ENCODE assay signal across 8 mouse cellular contexts in the genomic region with DNA sequence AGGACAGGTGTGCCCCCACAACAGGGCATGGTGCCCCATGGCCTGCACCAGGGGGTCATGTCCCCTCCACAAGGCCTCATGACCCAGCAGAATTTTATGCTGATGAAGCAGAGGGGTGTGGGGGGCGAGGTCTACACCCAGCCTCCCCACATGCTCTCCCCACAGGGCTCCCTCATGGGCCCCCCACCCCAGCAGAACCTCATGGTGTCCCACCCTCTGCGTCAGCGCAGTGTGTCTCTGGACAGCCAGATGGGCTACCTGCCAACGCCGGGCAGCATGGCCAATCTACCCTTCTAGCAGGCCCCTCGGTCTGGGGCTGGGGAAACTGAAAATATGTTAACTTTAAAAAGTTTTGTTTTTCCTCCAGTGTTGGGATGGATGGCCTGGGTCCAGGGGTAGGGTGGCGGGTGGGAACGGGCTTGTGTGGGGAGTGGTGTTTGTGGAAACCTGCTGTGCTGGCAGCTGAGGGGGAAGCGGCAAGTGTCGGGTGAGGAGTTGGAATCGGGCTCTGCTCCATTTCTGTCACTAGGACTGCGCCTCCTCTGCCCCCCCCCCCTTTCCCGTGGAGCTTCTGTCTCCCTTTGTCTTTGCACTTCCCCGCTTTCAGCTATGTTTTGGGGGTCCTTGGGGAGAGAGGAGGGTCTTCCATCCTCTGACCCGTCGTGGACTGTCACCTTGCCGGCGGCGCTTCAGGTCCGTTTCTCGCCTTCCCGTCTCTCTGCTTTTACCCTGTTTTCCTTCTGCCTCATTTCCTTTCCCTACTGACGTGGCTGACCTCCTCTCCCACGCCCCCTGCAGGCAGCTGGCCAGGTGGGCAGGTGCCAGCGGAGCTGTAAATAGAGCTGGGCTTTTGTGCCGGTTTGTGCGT. TPM values are rescaled to one million over a fixed set of nuclear protein-coding genes. Genes with fewer than 3 reads are reported as not detected.
A peak's percentile ranks its signal among the peaks of the same experiment; 100 is the strongest.
DNase-seq lines count a peak whose midpoint lies in the region; ATAC-seq and TF ChIP-seq lines count a peak whose summit lies in the region.

No protein-coding gene starts in this region.

- 1% methylated on average over 27 of the region's 27 CpGs for WGBS in cerebellum, adult 2 months
- WGBS in forebrain, embryonic 16.5 days = 6% methylated on average over 27 of the region's 27 CpGs
- 7% methylated on average over 27 of the region's 27 CpGs for WGBS in lung, embryonic 16.5 days
- WGBS in thymus, adult 2 months = 18% methylated on average over 27 of the region's 27 CpGs

- H3K27ac ChIP-seq in MEL (ENCODE audit: control insufficient read depth, low read depth, low read length) = no peak overlapping the region
- peak overlapping the region; percentile 55; the same call in 1 of the 2 replicates for H3K27ac ChIP-seq in cerebellum, adult 2 months (ENCODE audit: insufficient read depth, low read length)
- 0 out of 2 replicates have a peak overlapping the region, but pooled peaks have one; percentile 33 for H3K27ac ChIP-seq in forebrain, embryonic 16.5 days (ENCODE audit: low read length)
- H3K27ac ChIP-seq in layer of hippocampus, adult 2 months = peak overlapping the region; percentile 69
- H3K27ac ChIP-seq in lung, embryonic 16.5 days (ENCODE audit: low read length) = peak overlapping the region; percentile 62
- H3K27ac ChIP-seq in thymus, adult 2 months (ENCODE audit: control insufficient read depth, insufficient read depth, low read length) = peak overlapping the region; percentile 94

- no peak for TF ChIP-seq RAD21 in MEL (IDR thresholded peaks at IDR 0.05; ENCODE audit: low read depth, low read length)

- no peak for TF ChIP-seq EP300 in MEL (IDR thresholded peaks at IDR 0.05; ENCODE audit: low read depth in 1 of 2, low read length in 2 of 2)

- TF ChIP-seq CTCF in MEL (IDR thresholded peaks at IDR 0.05 in 2 of 3, conservative IDR thresholded peaks at IDR 0.05 in 1 of 3; ENCODE audit: control insufficient read depth in 1 of 3, insufficient read depth in 1 of 3, low read depth in 2 of 3, low read length in 3 of 3, poor library complexity in 1 of 3, severe bottlenecking in 1 of 3) = peak in 2 of 3 experiments; percentile 41 to 65; a peak in 5 of 6 replicates
- TF ChIP-seq CTCF in cerebellum, adult 2 months (IDR thresholded peaks at IDR 0.05; ENCODE audit: borderline replicate concordance, insufficient read depth, low read depth, low read length) = no peak; the same call in 1 of the 2 replicates
- TF ChIP-seq CTCF in layer of hippocampus, adult 2 months (conservative IDR thresholded peaks at IDR 0.05) = peak; percentile 70
- peak; percentile 89 for TF ChIP-seq CTCF in thymus, adult 2 months (IDR thresholded peaks at IDR 0.05; ENCODE audit: borderline replicate concordance, control insufficient read depth, extremely low read depth, insufficient read depth, low read length, poor library complexity)

- no peaks in the 10 kb centered on the region for H3K79me2 ChIP-seq in MEL (ENCODE audit: control insufficient read depth, insufficient read depth, low read length, poor library complexity)

- no peak overlapping the region for H3K9ac ChIP-seq in MEL (ENCODE audit: control insufficient read depth, low read depth, low read length, poor library complexity, severe bottlenecking)
- 0 out of 2 replicates have a peak overlapping the region, but pooled peaks have one; percentile 19 for H3K9ac ChIP-seq in forebrain, embryonic 16.5 days (replicated peaks; ENCODE audit: low read depth, low read length)
- peak overlapping the region; percentile 11 for H3K9ac ChIP-seq in lung, embryonic 16.5 days (ENCODE audit: low read length)

- H3K4me2 ChIP-seq in forebrain, embryonic 16.5 days (ENCODE audit: low read length) = peak overlapping the region; percentile 42
- peak overlapping the region; percentile 44 for H3K4me2 ChIP-seq in lung, embryonic 16.5 days (ENCODE audit: low read depth, low read length)

- intact Hi-C loops in heart, postnatal 36 days (cut with DNase I) = loop anchor here (2.0 kb wide), 1 partner anchor 95 kb away; a partner anchor contains a TSS

- peak; percentile 31 for DNase-seq in MEL (ENCODE audit: low read depth, low spot score)
- peak; percentile 91 to 92 for DNase-seq in cerebellum, adult 2 months
- peak; percentile 91 to 96 for DNase-seq in heart, postnatal 36 days
- peak; percentile 68 to 79 for DNase-seq in layer of hippocampus, adult 2 months (ENCODE audit: low spot score in 2 of 2)
- DNase-seq in thymus, adult 2 months = peak; percentile 92

- no peaks in the 10 kb centered on the region for H3K27me3 ChIP-seq in MEL (ENCODE audit: control insufficient read depth in 1 of 2, insufficient read depth in 2 of 2, low read length in 2 of 2)
- no peaks in the 10 kb centered on the region for H3K27me3 ChIP-seq in cerebellum, adult 2 months (ENCODE audit: control insufficient read depth, insufficient read depth, low read length)
- no peaks in the 10 kb centered on the region for H3K27me3 ChIP-seq in forebrain, embryonic 16.5 days (replicated peaks; ENCODE audit: control insufficient read depth, insufficient read depth, low read length)
- no peaks in the 10 kb centered on the region for H3K27me3 ChIP-seq in lung, embryonic 16.5 days (ENCODE audit: control insufficient read depth, insufficient read depth, low read depth, low read length)
- no peaks in the 10 kb centered on the region for H3K27me3 ChIP-seq in thymus, adult 2 months (ENCODE audit: control insufficient read depth, insufficient read depth, low read length)

- H3K4me1 ChIP-seq in MEL (ENCODE audit: control insufficient read depth in 1 of 2, insufficient read depth in 2 of 2, low read length in 2 of 2) = peaks cover 0 to 14% of the 10 kb centered on the region in 2 experiments; a peak in 2 of 4 replicates
- peaks cover 39% of the 10 kb centered on the region for H3K4me1 ChIP-seq in cerebellum, adult 2 months (ENCODE audit: control insufficient read depth, insufficient read depth, low read length)
- H3K4me1 ChIP-seq in forebrain, embryonic 16.5 days (replicated peaks; ENCODE audit: control insufficient read depth, insufficient read depth, low read length) = peaks cover 37% of the 10 kb centered on the region
- H3K4me1 ChIP-seq in lung, embryonic 16.5 days (replicated peaks; ENCODE audit: control insufficient read depth, insufficient read depth, low read length) = peaks cover 35% of the 10 kb centered on the region
- peaks cover 48% of the 10 kb centered on the region for H3K4me1 ChIP-seq in thymus, adult 2 months (replicated peaks; ENCODE audit: control insufficient read depth, insufficient read depth, low read length)

- no peaks in the 10 kb centered on the region for H3K9me3 ChIP-seq in MEL (replicated peaks; ENCODE audit: insufficient read depth, low read length)
- H3K9me3 ChIP-seq in forebrain, embryonic 16.5 days (ENCODE audit: control insufficient read depth, low read length) = no peaks in the 10 kb centered on the region
- H3K9me3 ChIP-seq in lung, embryonic 16.5 days (ENCODE audit: control insufficient read depth, low read length) = no peaks in the 10 kb centered on the region

- peaks cover 0 to 6% of the 10 kb centered on the region in 2 experiments; a peak in 2 of 4 replicates for H3K36me3 ChIP-seq in MEL (ENCODE audit: control insufficient read depth in 1 of 2, insufficient read depth in 2 of 2, low read length in 2 of 2)
- peaks cover 19% of the 10 kb centered on the region for H3K36me3 ChIP-seq in forebrain, embryonic 16.5 days (ENCODE audit: control insufficient read depth, insufficient read depth)
- peaks cover 30% of the 10 kb centered on the region for H3K36me3 ChIP-seq in lung, embryonic 16.5 days (ENCODE audit: control insufficient read depth, insufficient read depth, low read length)
- no peaks in the 10 kb centered on the region; the same call in 1 of the 2 replicates for H3K36me3 ChIP-seq in thymus, adult 2 months (ENCODE audit: control insufficient read depth, insufficient read depth, low read length)

- TF ChIP-seq POLR2A in MEL (IDR thresholded peaks at IDR 0.05; ENCODE audit: control insufficient read depth in 1 of 2, insufficient read depth in 1 of 2, low read depth in 1 of 2, low read length in 2 of 2, poor library complexity in 1 of 2) = no peak
- TF ChIP-seq POLR2A in cerebellum, adult 2 months (IDR thresholded peaks at IDR 0.05; ENCODE audit: borderline replicate concordance, insufficient read depth, low read length) = no peak
- no peak for TF ChIP-seq POLR2A in thymus, adult 2 months (IDR thresholded peaks at IDR 0.05; ENCODE audit: control insufficient read depth, extremely low read depth, insufficient read depth, low read length, poor library complexity)

- H3K4me3 ChIP-seq in MEL (ENCODE audit: control insufficient read depth in 1 of 2, insufficient read depth in 1 of 2, low read depth in 2 of 2, low read length in 2 of 2) = no peak overlapping the region
- H3K4me3 ChIP-seq in cerebellum, adult 2 months (replicated peaks; ENCODE audit: insufficient read depth, low read depth, low read length) = peak overlapping the region; percentile 50
- peak overlapping the region; percentile 26 for H3K4me3 ChIP-seq in forebrain, embryonic 16.5 days (replicated peaks; ENCODE audit: low read length)
- H3K4me3 ChIP-seq in layer of hippocampus, adult 2 months = peak overlapping the region; percentile 36
- H3K4me3 ChIP-seq in lung, embryonic 16.5 days (ENCODE audit: low read length) = peak overlapping the region; percentile 22
- peak overlapping the region; percentile 57 for H3K4me3 ChIP-seq in thymus, adult 2 months (ENCODE audit: control insufficient read depth, insufficient read depth, low read length)

- ATAC-seq in forebrain, embryonic 16.5 days = peak; percentile 36
- ATAC-seq in lung, embryonic 16.5 days (ENCODE audit: low read depth) = peak; percentile 52
- peak; percentile 52 for ATAC-seq in neutrophil, adult 5-6 weeks (ENCODE audit: extremely low read depth, insufficient number of reproducible peaks, low FRiP score, poor library complexity, severe bottlenecking)

RNA-seq across cellular contexts. Expression of a gene that starts 27.1 kb away (rescaled TPM):
- total RNA-seq in MEL (2012; rRNA removed) = 0.58 and 0.78 TPM in 2 replicates
- polyA plus RNA-seq in MEL (2012; ENCODE audit: insufficient read depth in 1 of 2, insufficient read length in 2 of 2, low read depth in 1 of 2, low replicate concordance in 2 of 2, missing spikeins in 1 of 2) = 1 to 10 TPM in 1 of 2 experiments, not detected in 1; 5.1 TPM
- polyA plus RNA-seq in cerebellum, adult 2 months (2012; rRNA removed) = 22.0 and 22.3 TPM in 2 replicates
- 13.8 and 15.0 TPM in 2 replicates for polyA plus RNA-seq in forebrain, embryonic 16.5 days (2015; fragmentation: Nextera tagmentation; extraction: Ambion mirVana)
- 10 to 100 TPM; 44.6 to 59.4 TPM for total RNA-seq in heart, postnatal 36 days (2021)
- 10 to 100 TPM; 68.4 to 76.9 TPM for total RNA-seq in layer of hippocampus, adult 2 months (2021)
- polyA plus RNA-seq in lung, embryonic 16.5 days (2015; fragmentation: Nextera tagmentation; extraction: Ambion mirVana) = 14.1 and 16.1 TPM in 2 replicates
- total RNA-seq in neutrophil, adult 5-6 weeks (2017) = 18.3 and 26.5 TPM in 2 replicates
- polyA plus RNA-seq in thymus, adult 2 months (2012; rRNA removed) = 38.7 and 50.4 TPM in 2 replicates

RNA-seq across cellular contexts. Expression of a gene that starts 52.0 kb away (rescaled TPM):
- not detected in 2 replicates for total RNA-seq in MEL (2012; rRNA removed)
- under 1 TPM in 1 of 2 experiments, not detected in 1; 0.18 TPM for polyA plus RNA-seq in MEL (2012; ENCODE audit: insufficient read depth in 1 of 2, insufficient read length in 2 of 2, low read depth in 1 of 2, low replicate concordance in 2 of 2, missing spikeins in 1 of 2)
- 0.08 and 0.20 TPM in 2 replicates for polyA plus RNA-seq in cerebellum, adult 2 months (2012; rRNA removed)
- not detected in 2 replicates for polyA plus RNA-seq in forebrain, embryonic 16.5 days (2015; fragmentation: Nextera tagmentation; extraction: Ambion mirVana)
- total RNA-seq in heart, postnatal 36 days (2021) = under 1 TPM; 0.22 to 0.47 TPM
- not detected for total RNA-seq in layer of hippocampus, adult 2 months (2021)
- polyA plus RNA-seq in lung, embryonic 16.5 days (2015; fragmentation: Nextera tagmentation; extraction: Ambion mirVana) = 0.08 and 0.29 TPM in 2 replicates
- 207 and 222 TPM in 2 replicates for total RNA-seq in neutrophil, adult 5-6 weeks (2017)
- polyA plus RNA-seq in thymus, adult 2 months (2012; rRNA removed) = 7.7 and 9.9 TPM in 2 replicates

RNA-seq across cellular contexts. Expression of a gene that starts 54.9 kb away (rescaled TPM):
- total RNA-seq in MEL (2012; rRNA removed) = not detected in 2 replicates
- polyA plus RNA-seq in MEL (2012; ENCODE audit: insufficient read depth in 1 of 2, insufficient read length in 2 of 2, low read depth in 1 of 2, low replicate concordance in 2 of 2, missing spikeins in 1 of 2) = not detected
- 0.13 TPM in 1 of 2 replicates, not detected in the other for polyA plus RNA-seq in cerebellum, adult 2 months (2012; rRNA removed)
- polyA plus RNA-seq in forebrain, embryonic 16.5 days (2015; fragmentation: Nextera tagmentation; extraction: Ambion mirVana) = not detected in 2 replicates
- total RNA-seq in heart, postnatal 36 days (2021) = not detected
- total RNA-seq in layer of hippocampus, adult 2 months (2021) = not detected
- polyA plus RNA-seq in lung, embryonic 16.5 days (2015; fragmentation: Nextera tagmentation; extraction: Ambion mirVana) = 1.8 and 2.0 TPM in 2 replicates
- total RNA-seq in neutrophil, adult 5-6 weeks (2017) = not detected in 2 replicates
- polyA plus RNA-seq in thymus, adult 2 months (2012; rRNA removed) = 1.4 and 1.6 TPM in 2 replicates

Comparison
In these comparisons a context has a peak if more than half of its experiments do, and no peak if none do; other contexts are left out.
1. DNase-seq: peak in every context shown above with its lines; median percentile 94 in heart, postnatal 36 days; 92 in thymus, adult 2 months; 92 in cerebellum, adult 2 months; 74 in layer of hippocampus, adult 2 months; 31 in MEL.
2. H3K4me3 ChIP-seq: peak in cerebellum, adult 2 months (single experiment), forebrain, embryonic 16.5 days (single experiment), layer of hippocampus, adult 2 months (single experiment), lung, embryonic 16.5 days (single experiment) and thymus, adult 2 months (single experiment); none in MEL (0 of 2).
3. Peak in every context shown above with its lines, with median percentiles within 50 percentile points of each other: ATAC-seq.